Mouse (Mus musculus) inflammation-experienced regulatory T-cells, adult 6 months (primary cell): Measurements from ENCODE around the gene Hsf2bp. TPM values are rescaled to one million over a fixed set of nuclear protein-coding genes. Genes with fewer than 3 reads are reported as not detected.

ENCODE experiments used
- ATAC-seq: one replicate; pipeline ENCODE4 v1.8.0; 2017
- polyA plus RNA-seq, 3 experiments: library from polyadenylated mRNA; unstranded; fragments of 100-300 nt; shearing (Covaris generic); gene quantifications; one replicate each; pipeline ENCODE4 v1.2.1; 2017

Hsf2bp gene
- polyA plus RNA-seq, 3 experiments from 2014 or later: 0.57 to 5.1 (median 3.2) TPM

- no peak for ATAC-seq
These were observed 130.9 kb downstream of the Hsf2bp start for GRCm38 (mm10) chr17:31905201-31905790.

- ATAC-seq: no peak
These were observed 132.1 kb downstream of the Hsf2bp start for GRCm38 (mm10) chr17:31904036-31904435.

GRCm38 (mm10) chr17:31902630-31903198, 133.4 kb downstream of the Hsf2bp start:
- no peak for ATAC-seq

- ATAC-seq: no peak
These were observed 134.5 kb downstream of the Hsf2bp start for GRCm38 (mm10) chr17:31901461-31902204.

- no peak for ATAC-seq
These were observed 137.2 kb downstream of the Hsf2bp start for GRCm38 (mm10) chr17:31898941-31899340.

- ATAC-seq: no peak
These were observed 138.9 kb downstream of the Hsf2bp start for GRCm38 (mm10) chr17:31897186-31897793.

- no peak for ATAC-seq
These were observed 139.4 kb downstream of the Hsf2bp start for GRCm38 (mm10) chr17:31896751-31897150.

GRCm38 (mm10) chr17:31896311-31896710, 139.8 kb downstream of the Hsf2bp start:
- ATAC-seq: no peak

Other genes with a start within 250 kb of the Hsf2bp start
- 1 to 10 TPM; 2.5 to 3.8 (median 2.7) TPM for gene Sik1, start 180.5 kb downstream of the Hsf2bp start, polyA plus RNA-seq
- 10 to 100 TPM; 59.8 to 76.9 (median 64.4) TPM for gene Rrp1b, start 249 bp downstream of the Hsf2bp start, polyA plus RNA-seq
- gene Notch3, start 130.5 kb upstream of the Hsf2bp start, polyA plus RNA-seq: not detected
- gene Ephx3, start 153.2 kb upstream of the Hsf2bp start, polyA plus RNA-seq: under 1 TPM in 2 of 3 experiments, not detected in 1; 0.15 to 0.23 TPM
- gene Brd4, start 248.4 kb upstream of the Hsf2bp start, polyA plus RNA-seq: 10 to 100 TPM; 58.7 to 77.4 (median 72.6) TPM